Mouse (Mus musculus) heart, embryonic 12.5 days (tissue): ENCODE results near the gene Gm17727. TPM values are rescaled to one million over a fixed set of nuclear protein-coding genes. Genes with fewer than 3 reads are reported as not detected.
"Not testable (repeated sequence)": the region's sequence is repeated elsewhere in the genome, so short reads cannot be mapped to it uniquely, and the experiment has no call there.

Experiments used
- ATAC-seq: fragments of 200-750 bp; cut with Nextera tagmentation; 2 replicates; pipeline ENCODE4 v1.8.0; 2017; ENCODE audit warnings: moderate TSS enrichment, moderate library complexity; ENCODE audit not compliant: insufficient number of reproducible peaks, low FRiP score
- H3K27ac ChIP-seq: fragments of 300-500 bp; sonication (generic); 2 replicates; pipeline ENCODE4 v1.5.1; 2016; ENCODE audit warnings: mild to moderate bottlenecking, moderate library complexity; ENCODE audit not compliant: poor library complexity, severe bottlenecking
- H3K27me3 ChIP-seq: fragments of 300-500 bp; sonication (generic); replicated peaks from 2 replicates; pipeline ENCODE4 v1.6.1; 2016; ENCODE audit warnings: mild to moderate bottlenecking, moderate library complexity
- H3K36me3 ChIP-seq: fragments of 300-500 bp; sonication (generic); 2 replicates; pipeline ENCODE4 v1.6.1; 2016; ENCODE audit warnings: mild to moderate bottlenecking, moderate library complexity
- H3K4me1 ChIP-seq: fragments of 300-500 bp; sonication (generic); replicated peaks from 2 replicates; pipeline ENCODE4 v1.6.1; 2016; ENCODE audit warnings: mild to moderate bottlenecking
- H3K4me2 ChIP-seq: fragments of 300-500 bp; sonication (generic); 2 replicates; pipeline ENCODE4 v1.6.1; 2016; ENCODE audit warnings: mild to moderate bottlenecking, moderate library complexity
- H3K4me3 ChIP-seq: fragments of 300-500 bp; sonication (generic); 2 replicates; pipeline ENCODE4 v1.5.1; 2016; ENCODE audit warnings: mild to moderate bottlenecking
- H3K9ac ChIP-seq: fragments of 300-500 bp; sonication (generic); 2 replicates; pipeline ENCODE4 v1.6.1; 2016; ENCODE audit warnings: mild to moderate bottlenecking, moderate library complexity
- H3K9me3 ChIP-seq: fragments of 300-500 bp; sonication (generic); replicated peaks from 2 replicates; pipeline ENCODE4 v1.6.1; 2016; ENCODE audit warnings: mild to moderate bottlenecking, moderate library complexity
- WGBS: fragments of 180-500 bp; shearing (Covaris S2); methylation state at CpG from one replicate; pipeline ENCODE4 v1.1.7; 2016; 5-methylcytosine and 5-hydroxymethylcytosine counted together
- polyA plus RNA-seq: library from polyadenylated mRNA; unstranded; fragments of >200 nt; fragmentation: Nextera tagmentation; extraction: Ambion mirVana; gene quantifications from 2 replicates; pipeline ENCODE4 v1.2.1, GENCODE M21; 2016

The Gm17727 gene
- polyA plus RNA-seq = not detected in 2 replicates

- Histone ChIP-seq H3K4me1 (no peaks in the 10 kb centered on the region), H3K36me3 (no peaks in the 10 kb centered on the region), H3K27me3 (no peaks in the 10 kb centered on the region), H3K27ac (no peak within 1 kb of the TSS), H3K9me3 (peaks cover 6% of the 10 kb centered on the region; the same call in 1 of the 2 replicates), H3K4me2 (no peak within 1 kb of the TSS), H3K4me3 (no peak within 1 kb of the TSS), H3K9ac (no peak within 1 kb of the TSS)
- 55% methylated on average over 3 of the region's 3 CpGs for WGBS
- ATAC-seq = no peak
Observed at GRCm38 (mm10) chr9:35778009-35778408, at the start of gene Gm17727. TSS of gene Gm17727 (minus strand) at chr9:35778109.

- H3K9ac ChIP-seq, H3K4me1 ChIP-seq, ATAC-seq, H3K4me3 ChIP-seq, H3K27ac ChIP-seq, H3K36me3 ChIP-seq, H3K4me2 ChIP-seq, H3K27me3 ChIP-seq: not testable (repeated sequence)
- H3K9me3 ChIP-seq = peaks cover 12% of the 10 kb centered on the region
- WGBS = 87% methylated on average over 15 of the region's 15 CpGs
Observed at GRCm38 (mm10) chr9:35817881-35818280, 40.0 kb upstream of the Gm17727 start.

- no peaks in the 10 kb centered on the region for H3K4me1 ChIP-seq
- H3K36me3 ChIP-seq = no peaks in the 10 kb centered on the region
- no peak overlapping the region for H3K4me3 ChIP-seq
- no peak overlapping the region for H3K27ac ChIP-seq
- no peak overlapping the region for H3K4me2 ChIP-seq
- ATAC-seq = no peak
- no peaks in the 10 kb centered on the region for H3K27me3 ChIP-seq
- H3K9ac ChIP-seq = no peak overlapping the region
- H3K9me3 ChIP-seq = no peaks in the 10 kb centered on the region; the same call in 1 of the 2 replicates
Observed at GRCm38 (mm10) chr9:35798146-35798545, 20.2 kb upstream of the Gm17727 start.

- Histone ChIP-seq H3K27me3 (no peaks in the 10 kb centered on the region), H3K4me2 (no peak within 1 kb of the TSS), H3K27ac (no peak within 1 kb of the TSS), H3K36me3 (no peaks in the 10 kb centered on the region), H3K9me3 (peaks cover 4% of the 10 kb centered on the region; the same call in 1 of the 2 replicates), H3K4me3 (no peak within 1 kb of the TSS), H3K4me1 (no peaks in the 10 kb centered on the region), H3K9ac (no peak within 1 kb of the TSS)
- ATAC-seq = no peak
- WGBS = 84% methylated on average over 3 of the region's 3 CpGs
Observed at GRCm38 (mm10) chr9:35790001-35790400, 12.1 kb upstream of the Gm17727 start, which contains the start of the genes Gm27235 and D730048I06Rik. TSS of gene Gm27235 (minus strand) at chr9:35790101. TSS of gene D730048I06Rik (minus strand) at chr9:35790112.

GRCm38 (mm10) chr9:35756843-35757242 is 21.1 kb downstream of the Gm17727 start:
- no peaks in the 10 kb centered on the region for H3K27me3 ChIP-seq
- H3K36me3 ChIP-seq = no peaks in the 10 kb centered on the region
- H3K4me2 ChIP-seq = no peak overlapping the region
- ATAC-seq = no peak
- H3K4me3 ChIP-seq = no peak overlapping the region
- no peaks in the 10 kb centered on the region for H3K4me1 ChIP-seq
- no peak overlapping the region for H3K27ac ChIP-seq
- H3K9ac ChIP-seq = no peak overlapping the region
- H3K9me3 ChIP-seq = peaks cover 6% of the 10 kb centered on the region; the same call in 1 of the 2 replicates

GRCm38 (mm10) chr9:35740749-35741148 is 37.2 kb downstream of the Gm17727 start, which contains the start of gene Gm17677:
TSS of gene Gm17677 (plus strand) at chr9:35741049.
- no peaks in the 10 kb centered on the region for H3K4me1 ChIP-seq
- H3K36me3 ChIP-seq = no peaks in the 10 kb centered on the region
- H3K27ac ChIP-seq = no peak within 1 kb of the TSS
- H3K4me3 ChIP-seq = no peak within 1 kb of the TSS
- H3K27me3 ChIP-seq = no peaks in the 10 kb centered on the region
- no peak for ATAC-seq
- no peak within 1 kb of the TSS for H3K4me2 ChIP-seq
- peaks cover 13% of the 10 kb centered on the region for H3K9me3 ChIP-seq
- no peak within 1 kb of the TSS for H3K9ac ChIP-seq

Other genes starting within 250 kb of the Gm17727 start
- gene Ddx25, start 219.6 kb downstream of the Gm17727 start, polyA plus RNA-seq = 1.7 and 2.0 TPM in 2 replicates
- 12.3 and 14.0 TPM in 2 replicates for gene Pus3, start 219.5 kb downstream of the Gm17727 start, polyA plus RNA-seq
- 0.45 and 0.66 TPM in 2 replicates for gene Pate2, start 207.8 kb downstream of the Gm17727 start, polyA plus RNA-seq
- gene Hyls1, start 207.7 kb downstream of the Gm17727 start, polyA plus RNA-seq = 13.6 and 14.9 TPM in 2 replicates
- gene Pate4, start 166.2 kb downstream of the Gm17727 start, polyA plus RNA-seq = not detected in 2 replicates
- not detected in 2 replicates for gene Pate3, start 129.9 kb downstream of the Gm17727 start, polyA plus RNA-seq
- not detected in 2 replicates for gene Pate1, start 90.7 kb downstream of the Gm17727 start, polyA plus RNA-seq
- not detected in 2 replicates for gene Gm17677, start 37.1 kb downstream of the Gm17727 start, polyA plus RNA-seq
- not detected in 2 replicates for gene Gm27235, start 12.0 kb upstream of the Gm17727 start, polyA plus RNA-seq
- gene D730048I06Rik, start 12.0 kb upstream of the Gm17727 start, polyA plus RNA-seq = not detected in 2 replicates
- gene 9230110F15Rik, start 66.0 kb upstream of the Gm17727 start, polyA plus RNA-seq = not detected in 2 replicates
- not detected in 2 replicates for gene 9230113P08Rik, start 130.3 kb upstream of the Gm17727 start, polyA plus RNA-seq